Mouse (Mus musculus) testis, adult 2 months (tissue): ENCODE results near the gene Tor3a.

Experiments used
- CTCF ChIP-seq: fragments of 200-500 bp; IDR thresholded peaks from 2 replicates; pipeline ENCODE4 v1.5.1; 2012; ENCODE audit warnings: low read depth, mild to moderate bottlenecking, inconsistent platforms, low read length, moderate library complexity; ENCODE audit not compliant: control insufficient read depth, insufficient read depth, insufficient replicate concordance
- POLR2A ChIP-seq: fragments of 200-500 bp; IDR thresholded peaks from 2 replicates; pipeline ENCODE4 v1.6.1; 2012; ENCODE audit warnings: low read depth, mild to moderate bottlenecking, inconsistent platforms, low read length, moderate library complexity; ENCODE audit not compliant: control insufficient read depth

DNA sequence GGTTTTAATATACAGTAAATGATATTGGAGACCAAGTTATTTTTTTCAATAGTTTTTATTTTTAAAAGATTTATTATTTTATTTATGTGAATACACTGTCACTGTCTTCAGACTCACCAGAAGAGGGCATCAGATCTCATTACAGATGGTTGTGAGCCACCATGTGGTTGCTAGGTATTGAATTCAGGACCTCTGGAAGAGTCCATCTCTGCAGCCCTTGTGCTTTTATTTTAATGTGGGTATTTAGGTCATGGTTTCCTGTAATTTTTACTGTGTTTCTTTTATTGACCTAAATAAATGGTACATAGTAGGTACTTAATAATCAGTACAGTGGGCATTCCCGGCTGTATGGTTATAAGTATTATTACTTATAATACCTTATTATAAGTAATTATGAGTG, 59.4 kb downstream of the Tor3a start:
- TF ChIP-seq CTCF (no peak), POLR2A (no peak)
